Mouse (Mus musculus) erythroblast, embryonic 14.5 days (primary cell): Measurements from ENCODE around the gene Cemip.

Source experiments
- GATA1 ChIP-seq: IDR thresholded peaks from 2 replicates; pipeline ENCODE4 v1.6.1; 2012; ENCODE audit warnings: low read length, inconsistent platforms, mixed read lengths
- TAL1 ChIP-seq: IDR thresholded peaks from 3 replicates; pipeline ENCODE4 v1.6.1; 2012; ENCODE audit warnings: low read length, inconsistent platforms, mixed read lengths

DNA sequence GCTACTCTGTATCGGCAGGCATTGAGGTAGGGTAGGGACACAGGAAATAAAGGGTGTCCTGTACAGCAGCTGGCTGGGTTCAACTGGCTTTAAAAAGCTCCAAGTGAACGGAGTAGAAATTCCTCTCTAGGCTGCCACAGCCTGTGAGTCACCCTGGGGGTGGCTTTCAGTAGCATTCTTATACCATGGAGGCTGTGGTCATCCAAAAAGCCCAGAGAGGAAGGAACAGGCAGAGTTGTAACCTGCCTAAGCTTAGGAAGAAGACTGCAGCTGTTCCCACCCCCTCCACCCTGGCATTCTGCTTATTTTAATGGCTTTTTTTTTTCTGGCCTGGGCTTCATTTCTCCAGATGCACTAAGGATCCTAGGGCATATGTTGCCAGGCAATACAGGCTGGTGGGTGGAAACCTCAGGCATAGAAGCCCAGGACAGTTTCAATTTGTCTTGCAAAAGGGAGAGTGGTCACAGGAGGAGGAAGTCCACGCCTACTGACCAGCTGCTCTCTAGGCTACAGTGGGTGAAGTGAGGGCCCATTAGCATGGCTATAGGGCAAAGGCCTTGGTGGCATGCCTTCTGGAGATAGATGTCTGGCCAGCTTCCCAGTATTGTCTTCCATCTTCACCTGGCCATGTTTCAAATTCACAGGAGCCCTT is 57.1 kb downstream of the Cemip start:
- no peak for TF ChIP-seq TAL1
- no peak for TF ChIP-seq GATA1
